9 mouse cellular contexts compared by ENCODE assay signal in genomic region chr5:113503276-113503675, GRCm38 (mm10). TPM values are rescaled to one million over a fixed set of nuclear protein-coding genes. Genes with fewer than 3 reads are reported as not detected.
DNase-seq lines count a peak whose midpoint lies in the region; ATAC-seq and TF ChIP-seq lines count a peak whose summit lies in the region.
"Had no signal": no experiment of that assay in that cellular context is flagged by ENCODE, and none has a peak within 500 bp of the region (broad histone marks: within the 10 kb centered on the region; RNA-seq: fewer than 3 reads in every experiment).

No protein-coding gene starts in this region.

- no peaks in the 10 kb centered on the region for H3K27me3 ChIP-seq in lung, embryonic 14.5 days (ENCODE audit: insufficient read depth, low read length)
- no peaks in the 10 kb centered on the region for H3K27me3 ChIP-seq in forebrain, embryonic 11.5 days (ENCODE audit: control insufficient read depth, insufficient read depth, low read length)
- peaks cover 10% of the 10 kb centered on the region for H3K27me3 ChIP-seq in limb, embryonic 13.5 days

- WGBS in lung, embryonic 14.5 days: 17% methylated on average over 10 of the region's 10 CpGs
- 5% methylated on average over 10 of the region's 10 CpGs for WGBS in forebrain, embryonic 11.5 days
- 13% methylated on average over 10 of the region's 10 CpGs for WGBS in limb, embryonic 13.5 days

- no peaks in the 10 kb centered on the region for H3K4me1 ChIP-seq in lung, embryonic 14.5 days (ENCODE audit: insufficient read depth)
- H3K4me1 ChIP-seq in forebrain, embryonic 11.5 days (replicated peaks; ENCODE audit: control insufficient read depth, insufficient read depth, low read length): peaks cover 14% of the 10 kb centered on the region
- peaks cover 29% of the 10 kb centered on the region for H3K4me1 ChIP-seq in limb, embryonic 13.5 days

- no peaks in the 10 kb centered on the region for H3K9me3 ChIP-seq in lung, embryonic 14.5 days (ENCODE audit: low read depth, low read length)
- H3K9me3 ChIP-seq in forebrain, embryonic 11.5 days (ENCODE audit: control insufficient read depth, low read length): no peaks in the 10 kb centered on the region
- H3K9me3 ChIP-seq in limb, embryonic 13.5 days: no peaks in the 10 kb centered on the region

- no peak for ATAC-seq in lung, embryonic 14.5 days (ENCODE audit: insufficient read depth)
- ATAC-seq in forebrain, embryonic 11.5 days (replicated peaks; ENCODE audit: low FRiP score): 0 out of 2 replicates have a peak, but pooled peaks have one; percentile 33
- no peak for ATAC-seq in limb, embryonic 13.5 days (ENCODE audit: low FRiP score, low read depth)
- ATAC-seq in monocyte, adult 5-6 weeks (replicated peaks; ENCODE audit: insufficient number of reproducible peaks, low FRiP score, low TSS enrichment, poor library complexity, severe bottlenecking): no peak

- TF ChIP-seq CTCF in lung, embryonic 14.5 days (IDR thresholded peaks at IDR 0.05; ENCODE audit: low read depth): no peak

- DNase-seq in lung, embryonic 14.5 days: peak; percentile 25
- DNase-seq in lung, postnatal 25 days (ENCODE audit: low spot score): no peak
- peak; percentile 73 for DNase-seq in forebrain, embryonic 11.5 days (ENCODE audit: low spot score)
- DNase-seq in telencephalon, adult 2 months (ENCODE audit: low read depth, low spot score): peak; percentile 48
- no peak for DNase-seq in lung, postnatal 36 days
- no peak for DNase-seq in kidney, adult 9 months

- no peak overlapping the region for H3K4me2 ChIP-seq in lung, embryonic 14.5 days
- H3K4me2 ChIP-seq in forebrain, embryonic 11.5 days (ENCODE audit: low read depth, low read length, severe bottlenecking): 0 out of 2 replicates have a peak overlapping the region, but pooled peaks have one; percentile 22
- peak overlapping the region; percentile 31 for H3K4me2 ChIP-seq in limb, embryonic 13.5 days (replicated peaks)

- no peak overlapping the region for H3K4me3 ChIP-seq in lung, embryonic 14.5 days (ENCODE audit: low read depth, low read length)
- H3K4me3 ChIP-seq in forebrain, embryonic 11.5 days (ENCODE audit: low read depth, low read length): no peak overlapping the region
- no peak overlapping the region for H3K4me3 ChIP-seq in limb, embryonic 13.5 days

- no peaks in the 10 kb centered on the region for H3K36me3 ChIP-seq in lung, embryonic 14.5 days (ENCODE audit: insufficient read depth)
- no peaks in the 10 kb centered on the region for H3K36me3 ChIP-seq in forebrain, embryonic 11.5 days (ENCODE audit: control insufficient read depth, insufficient read depth, low read length)
- no peaks in the 10 kb centered on the region for H3K36me3 ChIP-seq in limb, embryonic 13.5 days

- peak overlapping the region; percentile 9; the same call in 1 of the 2 replicates for H3K9ac ChIP-seq in lung, embryonic 14.5 days
- peak overlapping the region; percentile 16; the same call in 1 of the 2 replicates for H3K9ac ChIP-seq in forebrain, embryonic 11.5 days (ENCODE audit: low read length)
- H3K9ac ChIP-seq in limb, embryonic 13.5 days: no peak overlapping the region

- no peak overlapping the region for H3K27ac ChIP-seq in lung, embryonic 14.5 days (ENCODE audit: low read depth)
- peak overlapping the region; percentile 54 for H3K27ac ChIP-seq in forebrain, embryonic 11.5 days (ENCODE audit: low read depth, low read length)
- no peak overlapping the region for H3K27ac ChIP-seq in limb, embryonic 13.5 days

RNA-seq across cellular contexts. Expression of gene Wscd2, which starts 13.1 kb away (rescaled TPM):
- 5.9 and 6.4 TPM in 2 replicates for polyA plus RNA-seq in lung, embryonic 14.5 days (2014; fragmentation: Nextera tagmentation; extraction: Ambion mirVana)
- 6.7 and 7.6 TPM in 2 replicates for polyA plus RNA-seq in forebrain, embryonic 11.5 days (2014; fragmentation: Nextera tagmentation; extraction: Ambion mirVana)
- 7.0 and 7.1 TPM in 2 replicates for polyA plus RNA-seq in limb, embryonic 13.5 days (2015; fragmentation: Nextera tagmentation; extraction: Ambion mirVana)
- total RNA-seq in monocyte, adult 5-6 weeks (2017): 0.29 to 5.9 TPM (median 1.8 TPM) in 3 replicates
- total RNA-seq: MEL had no signal

Comparison
In these comparisons a context has a peak if more than half of its experiments do, and no peak if none do; other contexts are left out.
1. DNase-seq: peak in lung, embryonic 14.5 days (single experiment), forebrain, embryonic 11.5 days (single experiment) and telencephalon, adult 2 months (single experiment); none in lung, postnatal 25 days (single experiment), lung, postnatal 36 days (single experiment) and kidney, adult 9 months (single experiment).